8 mouse cellular contexts compared by ENCODE assay signal in genomic region chr8:84357631-84358371, GRCm38 (mm10). TPM values are rescaled to one million over a fixed set of nuclear protein-coding genes. Genes with fewer than 3 reads are reported as not detected.
DNase-seq lines count a peak whose midpoint lies in the region; ATAC-seq lines count a peak whose summit lies in the region.

No protein-coding gene starts in this region.

- H3K36me3 ChIP-seq in heart, embryonic 15.5 days: no peaks in the 10 kb centered on the region
- H3K36me3 ChIP-seq in liver, embryonic 11.5 days (ENCODE audit: control insufficient read depth, insufficient read depth, low read length): no peaks in the 10 kb centered on the region
- no peaks in the 10 kb centered on the region for H3K36me3 ChIP-seq in stomach, embryonic 14.5 days (ENCODE audit: control insufficient read depth, insufficient read depth, low read length)

- no peaks in the 10 kb centered on the region for H3K9me3 ChIP-seq in heart, embryonic 15.5 days (replicated peaks)
- no peaks in the 10 kb centered on the region for H3K9me3 ChIP-seq in liver, embryonic 11.5 days (ENCODE audit: control insufficient read depth, low read length)
- H3K9me3 ChIP-seq in stomach, embryonic 14.5 days (ENCODE audit: control insufficient read depth, low read depth, low read length): no peaks in the 10 kb centered on the region

- H3K9ac ChIP-seq in heart, embryonic 15.5 days: no peak overlapping the region
- no peak overlapping the region for H3K9ac ChIP-seq in liver, embryonic 11.5 days (ENCODE audit: low read depth, low read length)
- H3K9ac ChIP-seq in stomach, embryonic 14.5 days (replicated peaks; ENCODE audit: low read depth, low read length): no peak overlapping the region

- H3K4me2 ChIP-seq in heart, embryonic 15.5 days: no peak overlapping the region
- no peak overlapping the region for H3K4me2 ChIP-seq in liver, embryonic 11.5 days
- no peak overlapping the region for H3K4me2 ChIP-seq in stomach, embryonic 14.5 days (replicated peaks; ENCODE audit: low read depth, low read length)

- 19% methylated on average over 20 of the region's 20 CpGs for WGBS in heart, embryonic 15.5 days
- 18% methylated on average over 20 of the region's 20 CpGs for WGBS in liver, embryonic 11.5 days
- 25% methylated on average over 20 of the region's 20 CpGs for WGBS in stomach, embryonic 14.5 days

- peak; percentile 56 for ATAC-seq in heart, embryonic 15.5 days (replicated peaks; ENCODE audit: insufficient number of reproducible peaks, insufficient read depth, low FRiP score, low read depth)
- 0 out of 2 replicates have a peak, but pooled peaks have one; percentile 43 for ATAC-seq in liver, embryonic 11.5 days (replicated peaks; ENCODE audit: low FRiP score)
- peak; percentile 62; the same call in 1 of the 2 replicates for ATAC-seq in stomach, embryonic 14.5 days (ENCODE audit: insufficient number of reproducible peaks, insufficient read depth, low FRiP score, low read depth)

- H3K27me3 ChIP-seq in heart, embryonic 15.5 days: peaks cover 17% of the 10 kb centered on the region
- H3K27me3 ChIP-seq in liver, embryonic 11.5 days (replicated peaks; ENCODE audit: control insufficient read depth, insufficient read depth, low read length): peaks cover 6% of the 10 kb centered on the region; the same call in 1 of the 2 replicates
- H3K27me3 ChIP-seq in stomach, embryonic 14.5 days (ENCODE audit: control insufficient read depth, insufficient read depth, low read length): no peaks in the 10 kb centered on the region

- no peak overlapping the region for H3K27ac ChIP-seq in heart, embryonic 15.5 days
- no peak overlapping the region for H3K27ac ChIP-seq in liver, embryonic 11.5 days (ENCODE audit: low read depth, low read length)
- H3K27ac ChIP-seq in stomach, embryonic 14.5 days (ENCODE audit: low read length): no peak overlapping the region

- no peaks in the 10 kb centered on the region for H3K4me1 ChIP-seq in heart, embryonic 15.5 days (replicated peaks)
- H3K4me1 ChIP-seq in liver, embryonic 11.5 days (replicated peaks; ENCODE audit: control insufficient read depth, insufficient read depth, low read length): no peaks in the 10 kb centered on the region
- H3K4me1 ChIP-seq in stomach, embryonic 14.5 days (ENCODE audit: control insufficient read depth, insufficient read depth, low read length): no peaks in the 10 kb centered on the region

- no peak overlapping the region for H3K4me3 ChIP-seq in heart, embryonic 15.5 days
- no peak overlapping the region for H3K4me3 ChIP-seq in liver, embryonic 11.5 days (ENCODE audit: low read depth, low read length)
- no peak overlapping the region for H3K4me3 ChIP-seq in stomach, embryonic 14.5 days (ENCODE audit: low read depth, low read length)

- DNase-seq in CD8-positive naive resting alpha-beta T cell, adult 2 months (ENCODE audit: low read depth in 2 of 2, low spot score in 2 of 2): peak; percentile 70 to 74
- DNase-seq in c-Kit-negative CD71-positive TER-119-positive erythroid progenitor cells, embryonic 14.5 days (ENCODE audit: low read depth, low spot score): peak; percentile 11
- DNase-seq in fibroblast of lung, adult 2 months (ENCODE audit: low read depth): peak; percentile 29
- peak; percentile 85 for DNase-seq in kidney, postnatal 10 days
- DNase-seq in liver, embryonic 11.5 days (ENCODE audit: low spot score): peak; percentile 71
- DNase-seq in neural tube, embryonic 10.5 days (ENCODE audit: extremely low spot score, low spot score): peak; percentile 78

RNA-seq across cellular contexts. Expression of gene Cacna1a, which starts 30.4 kb away (rescaled TPM):
- polyA plus RNA-seq in heart, embryonic 15.5 days (2015; fragmentation: Nextera tagmentation; extraction: Ambion mirVana): 7.2 and 8.3 TPM in 2 replicates
- 1.1 and 1.8 TPM in 2 replicates for polyA plus RNA-seq in liver, embryonic 11.5 days (2014; fragmentation: Nextera tagmentation; extraction: Ambion mirVana)
- 6.2 and 6.7 TPM in 2 replicates for polyA plus RNA-seq in stomach, embryonic 14.5 days (2014; fragmentation: Nextera tagmentation; extraction: Ambion mirVana)

Comparison
In these comparisons a context has a peak if more than half of its experiments do, and no peak if none do; other contexts are left out.
1. DNase-seq: peak in every context shown above with its lines; median percentile 85 in kidney, postnatal 10 days; 78 in neural tube, embryonic 10.5 days; 72 in CD8-positive naive resting alpha-beta T cell, adult 2 months; 71 in liver, embryonic 11.5 days; 29 in fibroblast of lung, adult 2 months; 11 in c-Kit-negative CD71-positive TER-119-positive erythroid progenitor cells, embryonic 14.5 days.